Mouse (Mus musculus): ENCODE data around the gene App.
A peak's percentile ranks its signal among the peaks of the same experiment; 100 is the strongest.

App gene

DNA sequence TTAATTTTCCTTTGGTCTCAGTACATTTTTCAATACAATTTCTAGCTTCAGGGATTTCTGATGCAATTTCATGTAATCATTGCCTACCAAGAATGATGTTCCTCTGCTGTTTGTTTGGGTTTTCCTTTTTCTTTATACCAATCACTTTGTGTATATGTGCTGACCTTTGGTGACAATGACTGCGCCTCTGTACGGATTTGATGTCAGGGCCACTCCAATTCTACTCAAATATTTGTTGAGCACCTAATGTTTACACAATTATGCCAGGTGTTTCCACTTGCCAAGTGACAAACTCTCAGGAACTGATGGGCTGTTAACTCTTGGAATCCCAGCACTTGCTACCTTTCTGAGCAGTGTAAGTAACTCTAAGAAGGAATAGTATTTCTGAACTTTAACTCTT is 98.2 kb downstream of the App start:
- no peak for DNase-seq (ENCODE audit: low spot score)

DNA sequence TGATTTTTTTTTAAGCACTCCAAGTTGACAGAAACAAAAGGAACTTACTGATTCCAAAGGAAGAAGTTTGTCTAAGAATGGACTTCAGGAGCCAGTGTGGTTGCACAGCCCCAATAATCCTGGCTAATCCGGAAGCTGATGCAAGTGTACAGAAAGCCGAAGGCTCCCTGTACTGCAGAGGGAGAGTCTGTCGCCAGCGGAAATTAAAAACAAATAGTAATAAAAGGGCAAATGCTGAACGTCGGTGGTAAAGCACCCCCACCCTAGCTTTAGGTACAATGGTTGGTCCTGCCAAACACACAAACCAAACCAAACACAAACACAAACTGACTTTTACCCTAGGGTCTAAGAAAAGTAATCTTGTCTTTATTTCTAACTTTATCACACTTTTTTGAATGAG is 98.7 kb downstream of the App start:
- DNase-seq (ENCODE audit: low spot score), result no peak

DNA sequence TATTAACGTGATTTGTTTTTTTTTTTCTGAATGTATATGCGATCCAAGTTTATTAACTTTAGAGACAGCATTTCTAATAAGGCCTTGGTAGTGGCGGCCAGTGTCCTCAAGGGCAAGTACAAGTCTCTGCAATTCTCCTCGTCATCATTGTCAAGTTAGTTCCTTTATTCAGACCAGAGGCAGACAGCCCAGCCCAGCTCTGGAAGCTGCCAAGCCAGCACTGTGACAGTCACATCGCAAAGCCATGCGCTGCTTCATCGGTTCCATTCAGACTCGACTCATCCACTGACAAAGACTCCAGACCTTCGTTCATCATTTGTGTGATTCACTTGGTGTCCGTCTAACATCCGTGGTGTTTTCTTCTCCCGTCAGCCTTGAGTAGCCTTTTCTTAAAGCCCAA is 100.9 kb downstream of the App start:
- no peak for DNase-seq (ENCODE audit: low spot score)

DNA sequence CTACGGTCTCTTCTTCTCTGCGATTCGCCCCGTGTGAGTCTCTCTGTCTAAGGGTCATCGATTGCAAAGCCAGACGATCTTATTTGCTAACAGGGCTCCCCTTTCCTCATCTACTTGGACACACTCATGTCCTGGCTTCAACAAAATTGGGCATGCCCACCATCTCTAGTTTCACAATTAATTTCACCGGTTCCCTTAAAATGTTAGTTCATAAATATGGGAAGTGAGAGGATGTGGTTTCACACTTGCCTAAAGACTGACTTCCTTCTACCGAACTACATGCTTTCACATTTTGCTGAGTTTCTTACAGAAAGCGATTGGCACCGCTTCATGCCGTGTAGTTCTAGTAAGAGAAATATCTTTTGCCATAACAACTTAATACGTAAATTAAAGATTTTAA is 101.8 kb downstream of the App start:
- DNase-seq (ENCODE audit: low spot score), result peak; percentile 45

DNA sequence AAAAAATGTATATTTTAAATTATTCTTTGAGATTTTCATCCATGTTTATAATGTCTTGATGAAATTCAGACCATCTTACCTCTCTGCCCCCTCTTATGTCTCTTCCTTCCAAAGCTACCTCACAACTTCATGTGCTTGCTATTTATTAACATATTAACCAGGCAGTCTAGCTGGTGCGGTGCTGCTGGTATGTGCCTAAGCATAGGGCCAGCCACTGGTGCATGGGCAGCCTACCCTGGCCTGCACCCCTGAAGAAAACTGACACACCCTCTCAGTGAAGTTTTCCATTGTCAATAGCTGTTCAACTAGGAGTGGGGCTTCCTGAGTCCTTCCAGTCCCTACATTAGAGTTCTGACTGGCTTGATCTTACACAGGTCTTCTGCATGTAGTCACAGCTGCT is 102.3 kb downstream of the App start:
- no peak for DNase-seq (ENCODE audit: low spot score)

DNA sequence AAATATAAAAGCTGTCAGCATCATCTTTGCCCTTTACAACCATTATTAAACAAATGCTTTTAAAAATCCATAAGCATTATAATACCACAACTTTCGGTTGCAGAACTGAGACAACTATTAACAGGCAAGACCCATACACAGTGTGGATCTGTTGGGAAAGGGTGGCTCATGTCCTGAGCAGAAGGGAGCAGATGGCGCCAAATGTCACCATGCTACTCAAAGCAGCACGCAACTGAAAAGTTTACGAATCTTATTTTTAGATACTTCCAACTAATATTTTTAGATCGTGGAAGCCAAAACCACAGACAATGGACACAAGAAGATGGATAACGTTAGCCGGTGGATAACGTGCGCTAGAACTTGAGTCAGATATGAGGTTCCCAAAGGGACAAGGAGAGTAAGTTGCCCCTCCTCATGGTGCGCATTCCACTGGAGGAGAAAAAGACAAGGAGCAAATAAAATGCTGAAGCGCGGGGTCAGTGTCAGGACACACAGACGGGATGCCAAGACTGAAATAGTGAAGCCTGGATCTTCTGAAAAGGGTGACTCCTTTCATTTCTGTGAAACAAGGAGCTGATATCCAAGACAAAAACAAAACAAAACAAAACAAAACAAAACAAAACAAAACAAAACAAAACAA is 106.2 kb downstream of the App start:
- no peak for DNase-seq (ENCODE audit: low spot score)

DNA sequence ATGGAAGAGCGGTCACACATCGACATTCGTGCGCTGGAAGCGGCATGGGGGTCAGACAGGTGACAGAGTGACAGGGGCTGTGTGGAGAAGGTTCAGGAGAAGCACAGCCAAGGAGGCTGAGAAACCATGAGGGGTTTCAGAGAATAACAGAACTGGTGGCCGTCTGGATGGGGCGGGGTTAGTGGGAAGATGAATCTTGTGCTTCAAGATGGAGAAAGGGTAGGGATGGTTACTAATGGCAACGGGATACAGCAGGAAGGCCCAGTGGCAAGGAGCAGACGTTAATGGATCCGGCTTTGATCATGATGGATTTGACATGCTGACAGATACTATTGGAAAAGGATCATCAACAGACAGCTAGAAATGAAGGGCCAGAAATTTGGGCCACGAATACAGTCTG is 107.3 kb downstream of the App start:
- DNase-seq (ENCODE audit: low spot score), result no peak

DNA sequence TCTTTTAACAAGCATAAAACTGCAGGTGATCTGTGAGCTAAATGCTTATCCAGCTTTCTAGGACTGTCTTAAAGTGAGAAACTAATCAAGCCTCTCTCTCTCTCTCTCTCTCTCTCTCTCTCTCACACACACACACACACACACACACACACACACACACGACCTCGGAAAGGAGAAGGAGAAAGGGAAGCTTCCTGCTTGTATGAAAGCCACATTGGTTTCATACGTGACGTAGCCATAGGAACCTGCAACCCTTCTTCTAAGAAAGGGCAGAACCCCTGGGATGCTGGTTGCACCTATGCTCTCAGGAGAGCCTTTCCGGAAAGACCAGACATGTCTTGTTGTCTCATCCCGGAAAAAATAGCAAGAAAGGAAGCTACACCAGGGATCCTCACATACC is 108.8 kb downstream of the App start:
- no peak for DNase-seq (ENCODE audit: low spot score)

DNA sequence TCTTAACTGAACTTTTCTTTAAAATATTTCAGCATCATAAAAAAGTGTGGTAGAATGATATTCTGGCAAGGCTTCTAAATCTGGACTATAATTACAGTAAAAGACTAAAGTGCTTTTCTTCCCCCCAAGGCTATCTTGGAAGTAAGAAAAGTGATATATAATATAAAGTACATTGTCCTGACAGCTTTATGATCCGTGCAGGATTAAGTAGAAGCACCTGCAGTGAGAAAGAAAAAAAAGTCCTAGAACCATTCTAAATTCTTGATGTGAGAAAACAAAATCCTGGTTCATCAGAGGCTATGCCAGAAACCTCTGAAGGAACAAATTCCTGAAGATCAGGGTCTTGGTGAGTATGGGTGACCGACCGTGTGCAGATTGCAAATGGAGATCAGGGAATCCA is 110.8 kb downstream of the App start:
- DNase-seq (ENCODE audit: low spot score), result no peak

DNA sequence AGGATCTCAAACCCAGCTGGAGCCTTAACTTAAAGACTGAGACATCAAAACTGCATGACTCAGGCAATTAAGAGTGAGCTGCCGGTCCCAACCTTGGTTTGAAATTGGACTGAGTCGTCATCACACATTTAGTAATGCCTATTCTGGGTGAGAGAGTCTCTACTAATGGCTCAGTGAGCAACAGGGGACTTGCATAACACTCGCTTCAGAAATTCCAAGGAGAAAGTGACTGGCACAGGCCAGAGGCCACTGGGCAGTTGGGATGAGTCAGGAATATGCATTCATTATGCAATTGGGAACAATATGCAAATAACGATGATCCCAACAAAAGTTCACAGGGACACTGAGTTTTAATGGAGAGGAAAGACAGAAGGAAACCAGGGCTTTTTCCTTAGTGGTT is 111.8 kb downstream of the App start:
- no peak for DNase-seq (ENCODE audit: low spot score)

DNA sequence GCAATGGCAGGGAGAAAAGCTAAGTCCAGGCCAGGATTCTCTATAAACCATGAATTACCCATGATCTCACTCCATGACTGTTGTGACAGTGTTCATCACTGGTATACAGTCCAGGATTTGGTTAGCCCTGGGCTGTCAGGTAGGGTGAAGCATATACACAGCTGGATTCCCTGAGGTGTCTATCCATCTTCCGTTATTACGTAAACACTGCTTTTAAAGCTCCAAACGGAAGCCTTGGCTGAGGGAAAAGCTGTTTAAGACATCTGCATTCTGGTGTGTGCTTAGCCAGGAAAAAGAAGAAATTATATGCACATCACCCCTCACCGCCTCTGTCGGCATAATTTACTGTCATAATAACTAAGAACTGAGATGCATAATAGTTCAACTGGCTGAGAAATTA is 115.4 kb downstream of the App start:
- DNase-seq (ENCODE audit: low spot score), result no peak

DNA sequence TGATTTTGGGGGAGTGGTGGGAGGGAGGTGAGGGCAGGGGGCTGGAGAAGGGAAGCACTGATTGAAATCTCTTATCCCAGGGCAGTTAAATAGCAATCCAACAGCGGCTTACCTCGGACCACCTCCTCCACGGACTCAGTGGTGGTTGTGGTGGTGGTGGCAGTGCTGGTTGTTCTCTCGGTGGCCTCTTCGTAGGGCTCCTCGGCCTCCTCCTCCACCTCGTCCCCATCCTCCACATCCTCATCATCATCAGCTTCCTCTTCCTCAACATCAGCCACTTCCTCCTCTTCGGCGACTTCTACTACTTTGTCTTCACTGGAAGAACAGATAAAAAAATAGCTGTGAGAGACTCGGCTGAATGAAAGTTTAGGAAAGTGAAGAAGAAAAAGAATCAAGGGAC is 117.4 kb downstream of the App start:
- DNase-seq (ENCODE audit: low spot score), result no peak

DNA sequence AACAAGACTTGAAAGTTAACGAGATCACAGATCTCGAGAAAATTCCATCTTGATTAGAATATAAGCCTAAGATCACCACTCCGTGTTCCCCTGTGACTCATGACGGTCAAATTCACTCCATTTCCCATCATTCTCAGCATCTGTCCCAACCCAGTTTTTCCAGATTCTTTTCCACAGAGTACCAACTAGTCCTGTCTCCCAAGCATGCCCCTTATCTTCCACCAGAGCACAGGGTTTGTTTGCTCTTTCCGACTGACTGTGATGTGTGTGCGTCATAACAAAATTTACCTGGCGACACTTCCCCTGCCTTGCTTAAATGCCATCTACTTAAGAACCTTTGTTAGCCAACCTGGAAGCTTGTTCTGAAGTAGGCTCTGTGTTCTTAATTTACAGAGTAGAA is 119.6 kb downstream of the App start:
- peak; percentile 61 for DNase-seq (ENCODE audit: low spot score)

DNA sequence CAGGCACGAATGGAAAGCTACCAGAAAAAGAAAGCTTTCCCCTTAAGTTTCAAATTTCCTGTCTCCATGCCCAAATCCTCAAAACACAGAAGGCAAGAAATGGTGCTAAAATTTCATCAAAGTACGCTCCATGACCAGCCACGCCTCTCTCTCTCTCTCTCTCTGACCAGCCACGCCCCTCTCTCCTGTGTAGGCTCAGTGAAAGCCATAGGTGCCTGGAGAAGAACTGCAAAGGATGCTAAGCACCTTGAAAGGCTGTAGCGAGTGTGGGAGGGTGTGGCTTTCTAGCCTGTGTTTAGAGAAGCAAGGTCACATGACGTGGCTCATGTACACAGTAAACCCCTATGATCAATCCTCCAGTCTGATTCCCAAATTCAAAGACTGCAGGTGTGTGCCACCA is 126.3 kb downstream of the App start:
- DNase-seq (ENCODE audit: low spot score), result no peak

DNA sequence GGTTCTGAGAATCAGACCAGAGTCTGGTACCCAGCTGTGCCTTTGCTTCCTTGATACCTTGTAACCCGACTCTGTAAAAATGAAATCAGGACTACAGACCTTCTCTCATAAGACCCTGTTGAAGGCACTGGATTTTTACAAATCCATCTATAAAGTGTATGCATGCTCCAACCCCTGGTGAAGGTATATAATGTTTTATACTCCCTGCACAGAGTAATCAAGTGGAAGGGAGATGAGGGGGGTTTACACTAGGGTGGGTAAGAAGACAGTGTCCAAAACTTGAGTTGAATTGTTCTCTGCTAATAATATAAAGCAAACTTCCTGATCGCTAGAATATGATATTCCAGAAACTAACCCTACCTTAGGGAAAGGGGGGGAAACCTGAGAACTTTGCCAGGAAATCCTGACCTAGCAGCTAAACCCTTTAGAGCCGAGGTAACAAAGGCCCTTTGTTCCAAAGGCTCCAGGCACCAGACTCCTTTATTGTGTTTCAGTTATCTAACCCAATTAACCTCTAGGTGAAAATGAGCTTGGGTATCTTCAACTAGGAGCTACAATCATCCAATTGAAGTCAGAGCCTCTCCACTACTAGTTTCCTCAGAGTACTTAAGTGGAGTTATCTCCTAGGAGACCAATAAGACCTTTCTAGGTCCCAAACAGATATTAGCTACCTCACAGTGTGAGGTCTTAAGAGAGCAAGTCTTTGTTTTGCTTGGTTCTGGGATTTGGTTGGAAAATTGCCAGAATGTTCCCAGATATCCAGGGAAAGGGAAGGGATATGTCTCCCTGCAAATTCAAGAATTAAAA is 132.2 kb downstream of the App start:
- no peak for DNase-seq (ENCODE audit: low spot score)

DNA sequence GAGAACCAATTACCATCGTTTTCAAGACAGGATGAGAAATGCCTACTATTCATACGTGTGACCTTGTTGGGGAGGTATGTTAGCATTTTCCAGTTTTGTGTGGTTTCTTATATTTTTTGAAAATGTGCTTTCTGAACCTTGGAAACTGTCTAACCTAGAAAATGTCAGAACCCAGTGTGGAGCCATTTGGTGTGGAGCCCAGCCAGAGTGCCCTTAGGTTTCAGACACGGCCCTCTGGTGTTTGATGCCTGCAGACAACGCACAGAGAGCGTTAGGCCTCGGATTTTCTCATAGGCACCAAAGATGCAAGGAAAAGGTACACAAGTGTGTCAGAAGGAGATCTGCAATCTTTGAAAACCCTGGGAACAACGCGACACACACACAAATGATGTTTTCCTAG is 134.8 kb downstream of the App start:
- DNase-seq (ENCODE audit: low spot score), result no peak

DNA sequence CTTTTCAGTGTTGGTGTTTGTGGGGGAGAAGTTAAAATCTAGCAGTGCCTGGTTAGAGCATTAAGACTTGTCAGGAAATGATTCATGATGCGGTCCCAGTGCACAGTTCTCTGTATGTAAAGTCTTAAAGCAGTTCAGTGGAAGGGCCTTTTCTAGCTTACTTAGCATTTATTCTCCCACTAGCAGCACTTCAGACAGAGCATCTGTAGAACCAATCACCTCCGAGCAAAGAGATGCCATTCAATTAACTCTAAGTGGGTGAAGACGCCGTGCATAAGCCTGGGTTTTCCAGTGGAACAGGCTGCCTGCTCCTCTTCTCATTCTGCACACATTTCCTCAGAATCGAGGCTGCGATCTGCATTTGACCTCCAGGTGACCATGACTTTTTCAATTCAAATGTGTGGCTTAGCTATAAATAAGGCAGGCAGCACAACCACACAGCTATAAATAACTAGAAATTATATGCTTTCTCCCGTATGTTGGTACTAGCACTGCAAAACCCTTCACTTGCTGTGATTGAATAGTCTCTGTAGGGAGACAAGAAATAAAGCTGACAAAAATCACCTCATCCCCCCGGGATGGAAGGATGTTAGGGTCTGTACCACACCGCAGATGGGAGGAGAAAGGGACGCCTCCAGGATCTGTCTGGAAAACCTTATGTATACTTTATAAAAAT is 135.5 kb downstream of the App start:
- no peak for DNase-seq (ENCODE audit: low spot score)

DNA sequence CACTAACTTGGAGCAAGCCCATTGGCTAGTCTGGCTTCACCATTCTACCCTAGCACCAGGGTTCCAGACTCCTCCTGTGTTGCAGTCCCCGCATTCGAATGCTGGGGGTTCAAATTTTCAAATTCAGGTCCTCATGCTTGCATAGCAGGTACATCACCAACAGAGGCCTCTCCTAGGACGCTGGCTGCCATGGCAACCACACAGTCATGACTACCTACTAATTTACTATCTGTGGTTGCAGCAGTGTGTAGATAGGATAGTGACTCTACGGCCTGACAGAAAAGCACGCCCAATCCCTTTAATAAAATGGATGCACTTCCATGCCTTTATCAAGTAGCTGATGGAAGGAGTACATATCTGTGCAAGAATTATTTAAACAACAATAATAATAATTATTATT is 137.8 kb downstream of the App start:
- DNase-seq (ENCODE audit: low spot score), result no peak

DNA sequence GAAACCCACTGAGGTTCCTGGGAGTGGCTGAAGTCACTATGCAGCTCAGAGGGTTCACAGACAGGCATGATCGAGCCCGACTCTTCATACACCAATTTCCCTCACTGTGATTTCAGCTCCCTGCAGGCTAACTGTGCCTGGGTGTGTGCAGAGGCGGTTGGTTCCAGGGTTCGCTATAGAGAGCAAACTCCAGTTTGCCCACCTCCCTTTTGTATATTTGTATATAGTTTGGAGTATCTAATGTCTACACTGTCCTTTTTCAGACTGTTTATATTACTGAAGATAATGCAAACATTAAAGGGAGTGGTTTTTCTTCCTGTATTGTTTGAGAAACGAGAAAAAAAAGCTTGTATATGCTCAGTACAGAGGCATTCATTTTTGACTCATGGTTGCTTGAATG is 139.8 kb downstream of the App start:
- no peak for DNase-seq (ENCODE audit: low spot score)

DNA sequence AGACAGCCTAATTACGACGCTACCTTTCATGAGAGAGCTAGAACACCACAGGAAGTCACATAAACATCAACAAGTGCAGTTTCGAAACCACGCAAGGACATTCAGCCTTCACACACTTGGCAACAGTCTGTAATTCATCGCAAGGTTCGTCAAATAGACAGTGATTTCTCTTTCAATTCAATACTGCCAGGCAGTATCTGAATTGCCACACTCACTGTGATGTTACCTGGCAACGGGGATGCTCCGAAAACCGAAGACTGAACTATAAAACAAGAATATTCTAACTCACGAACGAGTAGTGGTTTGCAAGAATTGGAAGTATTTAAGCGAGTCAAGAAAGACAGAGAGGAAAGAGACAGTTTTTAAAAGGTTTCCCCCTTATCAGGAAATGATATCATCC is 142.8 kb downstream of the App start:
- DNase-seq (ENCODE audit: low spot score), result no peak

DNA sequence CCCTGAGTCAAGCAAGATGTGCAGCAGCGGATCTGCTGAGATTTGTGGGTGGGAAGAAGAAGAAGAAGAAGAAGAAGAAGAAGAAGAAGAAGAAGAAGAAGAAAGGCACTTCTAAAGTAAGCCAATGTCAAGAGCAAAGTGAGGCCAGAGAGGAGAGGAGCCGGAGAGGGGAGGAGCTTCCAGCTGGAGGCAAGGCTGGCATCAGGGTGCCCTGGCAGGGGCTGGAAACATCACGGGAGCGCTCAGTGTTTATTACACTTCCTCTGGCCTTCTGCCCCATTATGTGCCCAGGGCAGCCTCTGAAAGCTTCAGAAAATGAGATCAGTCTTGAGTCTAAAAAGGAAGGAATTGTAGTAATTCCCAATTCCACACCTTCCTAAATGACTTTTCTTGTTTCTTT is 145.2 kb downstream of the App start:
- no peak for DNase-seq (ENCODE audit: low spot score)

DNA sequence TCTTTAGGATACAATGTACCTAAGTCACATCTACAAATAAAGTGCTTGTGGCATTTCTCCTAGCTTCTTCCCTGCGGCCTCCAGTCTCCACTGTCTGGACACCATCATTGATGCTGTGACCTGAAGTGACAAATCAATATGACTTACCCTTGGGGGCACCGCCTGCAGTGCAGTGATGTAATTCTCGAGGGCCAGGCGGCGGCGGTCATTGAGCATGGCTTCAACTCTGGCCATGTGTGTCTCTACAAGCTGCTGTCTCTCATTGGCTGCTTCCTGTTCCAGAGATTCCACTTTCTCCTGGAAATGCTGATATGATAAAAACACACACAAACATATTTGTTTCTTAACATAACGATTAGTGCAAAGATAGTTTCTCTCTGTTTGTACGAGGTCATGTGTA is 148.9 kb downstream of the App start:
- DNase-seq (ENCODE audit: low spot score), result no peak

DNA sequence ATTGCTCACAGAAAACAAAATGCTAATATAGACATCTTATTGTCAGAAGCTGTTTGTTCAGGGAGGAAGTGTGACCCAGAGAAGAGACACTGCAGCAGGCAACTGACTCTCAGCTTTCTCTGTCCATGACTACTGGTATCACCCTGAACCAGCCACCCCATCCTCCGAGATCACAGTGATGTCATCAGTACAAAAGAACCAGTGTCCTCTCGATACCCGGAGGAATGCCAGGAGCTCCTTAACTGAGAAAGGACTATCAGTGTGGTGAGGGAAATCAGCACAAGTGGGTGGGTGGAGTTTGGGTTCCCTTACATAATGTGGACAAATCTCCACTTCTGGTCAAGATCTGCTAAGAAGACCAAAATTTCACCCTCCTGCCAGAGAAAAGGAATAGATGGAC is 150.5 kb downstream of the App start:
- no peak for DNase-seq (ENCODE audit: low spot score)
